Mouse (Mus musculus): Measurements from ENCODE around the gene Gpatch8.
A peak's percentile ranks its signal among the peaks of the same experiment; 100 is the strongest.

The Gpatch8 gene

GRCm38 (mm10) chr11:102495114-102495513, 61.1 kb downstream of the Gpatch8 start:
- DNase-seq = no peak

- DNase-seq = no peak
Observed at GRCm38 (mm10) chr11:102494063-102494650, 62.0 kb downstream of the Gpatch8 start.

- no peak for DNase-seq
Observed at GRCm38 (mm10) chr11:102493241-102493640, 63.0 kb downstream of the Gpatch8 start.

GRCm38 (mm10) chr11:102487901-102488300, 68.3 kb downstream of the Gpatch8 start:
- DNase-seq = no peak

GRCm38 (mm10) chr11:102486733-102487386, 69.3 kb downstream of the Gpatch8 start:
- peak; percentile 47 for DNase-seq

- no peak for DNase-seq
Observed at GRCm38 (mm10) chr11:102481779-102482178, 74.4 kb downstream of the Gpatch8 start.

GRCm38 (mm10) chr11:102480897-102481296, 75.3 kb downstream of the Gpatch8 start:
- DNase-seq = no peak

GRCm38 (mm10) chr11:102480111-102480510, 76.1 kb downstream of the Gpatch8 start:
- DNase-seq = no peak

GRCm38 (mm10) chr11:102479581-102479980, 76.6 kb downstream of the Gpatch8 start:
- no peak for DNase-seq

GRCm38 (mm10) chr11:102478671-102479070, 77.5 kb downstream of the Gpatch8 start:
- no peak for DNase-seq

- no peak for DNase-seq
Observed at GRCm38 (mm10) chr11:102475027-102475426, 81.2 kb downstream of the Gpatch8 start.

GRCm38 (mm10) chr11:102469648-102470357, 86.4 kb downstream of the Gpatch8 start, which contains the start of gene Itga2b:
Gene Itga2b (minus strand): TSS chr11:102470122.
- DNase-seq = no peak

- DNase-seq = peak; percentile 93
Observed at GRCm38 (mm10) chr11:102467041-102467631, 89.1 kb downstream of the Gpatch8 start.

GRCm38 (mm10) chr11:102465713-102466436, 90.3 kb downstream of the Gpatch8 start:
- peak; percentile 66 for DNase-seq

GRCm38 (mm10) chr11:102464901-102465300, 91.3 kb downstream of the Gpatch8 start:
- no peak for DNase-seq

GRCm38 (mm10) chr11:102461764-102462163, 94.4 kb downstream of the Gpatch8 start:
- DNase-seq = no peak

- DNase-seq = no peak
Observed at GRCm38 (mm10) chr11:102460541-102460940, 95.7 kb downstream of the Gpatch8 start.

- peak; percentile 79 for DNase-seq
Observed at GRCm38 (mm10) chr11:102455740-102456396, 100.3 kb downstream of the Gpatch8 start.

GRCm38 (mm10) chr11:102453131-102453530, 103.1 kb downstream of the Gpatch8 start:
- DNase-seq = peak; percentile 36

GRCm38 (mm10) chr11:102449043-102450008, 106.9 kb downstream of the Gpatch8 start:
- peak; percentile 78 for DNase-seq

GRCm38 (mm10) chr11:102448327-102448726, 107.9 kb downstream of the Gpatch8 start:
- DNase-seq = peak; percentile 68

All from cerebellum, adult 9-11 months (tissue).